Mouse (Mus musculus) right cerebral cortex, postnatal 4 days (tissue): ENCODE data around the gene Ndufa13.

ENCODE experiments used
- DNase-seq: peaks from one replicate; pipeline ENCODE4 v3.0.0-alpha.2; 2022

The Ndufa13 gene

GRCm38 (mm10) chr8:69906260-69906659, 3.9 kb upstream of the Ndufa13 start:
- no peak for DNase-seq

DNA sequence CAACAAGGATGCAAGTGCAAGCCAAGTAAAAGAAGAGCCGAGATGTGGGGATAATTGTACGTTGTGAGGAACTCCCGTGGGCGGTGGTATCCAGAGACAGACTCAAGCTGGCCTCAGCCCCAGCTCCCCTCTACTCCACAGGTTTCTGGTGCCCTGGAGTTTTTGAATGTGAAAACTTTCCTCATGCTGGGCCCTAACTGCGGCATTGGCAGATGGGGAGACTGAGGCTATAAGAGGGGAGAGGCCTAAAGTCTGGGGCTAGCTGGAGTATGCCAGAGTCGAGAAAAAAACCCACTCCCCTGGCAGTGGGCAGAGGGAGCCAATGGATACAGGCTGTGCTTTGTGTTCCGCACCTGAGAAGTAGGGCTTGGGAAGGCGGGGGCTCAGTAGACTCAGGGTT, 1.7 kb upstream of the Ndufa13 start:
- no peak for DNase-seq

- DNase-seq = peak; percentile 99
Observed at GRCm38 (mm10) chr8:69903063-69903542, 745 bp upstream of the Ndufa13 start.

DNA sequence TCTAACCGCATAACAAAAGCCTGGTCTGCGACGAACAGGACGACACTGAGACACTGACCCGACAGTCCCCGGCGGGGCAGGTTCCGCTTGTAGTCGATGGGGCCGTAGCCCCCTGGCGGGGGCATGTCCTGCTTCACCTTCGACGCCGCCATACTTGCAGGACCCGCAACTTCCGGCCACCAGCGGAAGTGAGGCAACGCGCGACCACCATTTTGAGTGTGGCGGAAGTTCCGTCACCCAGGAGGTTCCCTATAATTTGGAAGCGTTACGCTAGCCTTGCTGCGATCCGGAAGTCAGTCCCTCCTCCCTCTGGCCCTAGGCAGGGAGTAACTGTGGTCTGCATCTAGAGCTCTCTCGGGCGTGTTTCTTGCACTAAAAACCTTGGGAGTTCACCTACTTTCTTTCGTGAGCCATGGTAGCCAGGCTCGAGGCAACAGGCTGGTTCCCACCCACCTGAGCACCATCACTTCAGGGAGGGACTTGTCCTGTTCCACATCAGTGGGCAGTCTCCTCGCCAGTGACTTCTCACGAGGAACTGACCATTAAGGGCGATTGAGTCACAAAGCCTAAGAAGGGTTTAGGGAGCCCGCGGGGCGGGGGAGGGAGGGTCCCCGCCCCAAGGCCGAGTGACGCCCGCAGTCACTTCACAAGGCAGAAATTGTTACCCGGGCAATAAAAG, 735 bp downstream of the Ndufa13 start:
- DNase-seq = peak; percentile 94

GRCm38 (mm10) chr8:69900895-69901451, 1.4 kb downstream of the Ndufa13 start:
- DNase-seq = no peak

DNA sequence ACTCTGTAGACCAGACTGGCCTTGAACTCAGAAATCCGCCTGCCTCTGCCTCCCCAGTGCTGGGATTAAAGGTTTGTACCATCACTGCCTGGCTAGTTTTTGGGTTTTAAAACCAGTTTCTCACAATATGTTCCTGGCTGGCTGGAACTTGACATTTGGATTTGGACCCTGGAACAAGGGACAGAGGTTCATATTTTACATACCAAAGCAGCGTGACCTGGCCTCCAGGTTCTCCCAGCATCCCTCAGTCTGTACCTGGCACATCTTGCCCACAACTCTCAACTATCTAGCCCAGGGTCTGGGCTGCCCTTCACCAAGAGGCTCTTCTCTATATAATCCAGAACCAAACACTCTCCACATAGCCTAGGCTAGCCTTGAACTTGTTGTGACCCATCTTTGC, 2.5 kb downstream of the Ndufa13 start:
- no peak for DNase-seq

DNA sequence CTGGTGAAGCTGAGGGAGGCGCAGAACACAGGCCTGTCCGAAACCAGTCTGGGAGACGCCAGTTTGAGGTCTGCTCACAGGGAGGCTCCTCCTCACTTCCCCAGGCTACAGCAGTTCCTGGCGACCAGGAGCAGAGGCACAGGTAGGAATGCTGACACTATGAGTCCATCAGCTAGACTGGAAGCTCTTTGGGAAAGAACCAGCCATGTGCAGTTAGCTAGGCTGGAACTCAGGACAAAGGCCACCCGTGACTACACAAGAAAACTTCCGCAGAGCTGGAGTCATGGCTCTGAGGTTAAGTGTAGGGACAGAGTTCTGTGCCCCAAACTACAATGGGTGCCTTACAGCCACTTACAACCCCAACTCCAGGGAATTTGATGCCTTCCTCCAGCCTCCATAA, 4.5 kb downstream of the Ndufa13 start:
- no peak for DNase-seq

GRCm38 (mm10) chr8:69895772-69896451, 6.4 kb downstream of the Ndufa13 start:
- DNase-seq = no peak

DNA sequence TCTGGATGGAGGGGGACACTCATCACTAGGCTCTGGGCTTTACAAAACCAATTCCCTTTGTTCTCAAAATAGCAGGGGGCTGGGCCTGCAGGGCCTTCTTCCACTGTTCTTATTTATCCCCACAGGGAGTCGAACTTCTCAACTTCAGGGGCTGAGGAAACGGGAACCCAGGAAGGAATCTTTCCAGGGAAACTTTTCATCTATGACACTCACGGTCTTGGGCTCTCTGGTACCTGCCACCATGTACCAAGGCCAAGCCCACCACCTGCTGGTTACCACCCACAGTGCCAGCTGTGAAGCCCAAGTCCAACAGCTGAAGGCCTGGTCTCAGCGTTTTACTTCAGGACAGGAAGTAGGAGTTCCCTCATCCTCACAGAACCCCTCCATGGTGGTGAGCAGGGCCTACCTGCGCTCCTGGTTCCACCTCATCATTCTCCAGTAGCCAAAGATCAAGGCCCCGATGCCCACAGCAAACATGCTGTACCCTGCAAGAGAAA, 7.5 kb downstream of the Ndufa13 start:
- no peak for DNase-seq

GRCm38 (mm10) chr8:69893863-69894262, 8.5 kb downstream of the Ndufa13 start:
- peak; percentile 71 for DNase-seq

DNA sequence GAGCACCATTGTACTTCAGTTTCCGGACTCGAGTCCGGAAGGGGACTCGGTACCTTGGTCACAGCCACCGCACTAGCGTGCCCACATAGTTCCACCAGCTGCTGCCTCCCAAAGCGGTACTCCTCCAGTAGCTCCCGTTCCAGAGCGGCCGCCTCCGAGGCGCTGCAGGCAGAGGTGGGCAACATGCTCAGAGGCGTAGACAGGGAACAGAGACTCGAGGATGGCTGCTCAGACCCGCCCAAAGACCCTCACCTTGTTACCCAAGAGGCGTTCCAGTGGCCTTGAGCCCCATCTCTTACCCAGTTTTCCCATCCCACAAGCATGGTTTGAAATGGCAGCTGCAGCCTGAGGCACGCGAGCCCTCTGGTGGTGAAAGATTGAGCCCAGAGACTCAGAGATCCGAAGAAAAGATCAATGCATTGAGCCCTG, 11.5 kb downstream of the Ndufa13 start:
- peak; percentile 70 for DNase-seq

GRCm38 (mm10) chr8:69888902-69889301, 13.5 kb downstream of the Ndufa13 start:
- no peak for DNase-seq

DNA sequence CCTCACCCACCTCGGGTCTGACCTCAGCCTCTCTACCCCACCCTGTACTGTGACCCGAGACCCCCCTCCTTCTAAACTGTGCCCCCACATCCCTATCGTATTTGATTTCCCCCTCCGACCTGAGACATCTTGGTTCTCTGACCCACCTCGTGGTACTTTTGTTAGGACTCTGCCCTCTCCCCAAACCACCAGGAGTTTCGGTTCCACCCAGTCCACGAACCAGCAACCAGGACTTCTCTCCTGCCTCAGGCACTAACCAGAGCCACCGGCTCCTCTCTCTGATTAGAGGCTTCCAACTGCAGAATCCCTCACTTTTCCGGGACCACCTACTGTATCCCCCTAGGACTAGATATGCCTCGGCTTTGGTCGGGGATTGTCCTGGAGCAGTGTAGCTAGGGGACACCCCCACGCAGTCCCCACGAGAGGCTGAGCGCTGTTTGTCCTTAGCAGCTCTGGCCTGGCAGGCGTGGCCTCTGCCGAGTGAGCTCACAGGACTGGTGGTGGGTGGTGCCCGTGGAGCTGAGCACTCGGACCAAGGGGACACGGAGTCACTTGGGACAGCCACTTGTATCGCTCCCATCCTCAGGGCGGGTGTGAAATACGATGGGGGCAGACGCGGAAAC, 14.0 kb downstream of the Ndufa13 start:
- no peak for DNase-seq

DNA sequence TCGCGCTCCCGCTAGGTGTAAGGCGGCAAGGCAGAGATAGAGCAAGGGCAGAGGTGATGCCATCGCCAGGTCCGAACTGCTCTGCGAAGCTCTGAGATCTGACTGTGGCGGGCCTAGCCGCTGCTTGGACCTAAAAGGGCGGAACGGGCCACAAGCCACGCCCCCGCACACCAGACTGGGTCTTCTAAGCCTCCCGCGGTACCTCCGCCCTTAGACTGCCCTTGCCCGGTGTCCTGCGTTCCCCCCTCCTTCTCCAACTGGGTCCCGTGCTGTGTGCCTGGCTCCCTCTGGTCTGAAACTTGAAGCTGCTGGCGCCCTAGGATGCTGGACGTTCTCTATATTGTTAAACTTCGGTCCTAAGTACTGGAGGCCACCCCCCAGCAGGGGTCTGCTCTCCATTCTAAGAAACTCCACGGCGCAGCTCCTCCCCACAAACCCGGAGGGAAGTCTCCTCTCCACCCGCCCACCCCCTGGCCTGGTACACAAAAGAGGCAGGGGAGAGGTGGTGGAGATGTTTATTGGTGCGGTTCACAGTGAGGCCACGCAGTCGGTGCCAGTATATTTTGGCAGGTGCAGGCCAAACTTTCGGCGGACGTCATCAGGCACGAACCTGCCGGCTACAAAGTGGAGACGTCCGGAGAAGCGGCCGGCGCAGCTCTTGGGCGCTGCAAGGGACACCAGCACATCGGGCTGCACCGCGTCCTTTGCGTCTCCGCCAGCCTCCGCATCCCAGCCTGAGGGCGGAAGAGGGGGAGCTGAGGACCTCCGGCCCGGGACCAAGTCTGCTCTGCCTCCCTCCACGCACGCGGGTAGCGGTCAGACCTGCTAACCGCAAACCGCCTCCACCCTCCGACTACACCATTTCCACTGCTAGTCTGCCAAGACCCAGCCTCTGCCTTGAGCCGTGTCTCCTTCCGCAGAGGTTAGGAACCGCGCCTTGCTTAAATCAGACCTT, 14.8 kb downstream of the Ndufa13 start, which contains the start of gene Cilp2:
Gene Cilp2 (minus strand): TSS at position 399 of the 955 bp plus-strand sequence.
- no peak for DNase-seq

DNA sequence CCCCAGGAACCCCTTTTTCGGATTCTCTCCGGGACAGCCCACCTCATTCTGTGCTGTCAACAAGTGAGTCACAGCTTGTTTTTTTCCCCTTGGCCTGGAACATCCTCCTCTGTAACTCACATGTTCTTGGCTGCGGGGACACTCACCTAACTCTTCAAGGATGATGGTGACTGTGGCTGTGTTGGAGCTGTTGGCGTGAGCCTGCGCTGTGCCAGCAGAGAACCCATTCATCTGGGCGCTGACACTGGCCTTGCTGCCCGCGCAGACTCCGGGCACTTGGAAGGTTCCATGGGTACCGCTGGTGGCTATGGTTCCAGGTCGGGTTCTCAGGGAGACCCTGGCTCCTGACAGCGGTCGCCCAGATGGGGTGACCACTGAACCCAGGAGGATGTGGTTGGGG, 18.2 kb downstream of the Ndufa13 start:
- DNase-seq = no peak

GRCm38 (mm10) chr8:69882833-69883600, 19.3 kb downstream of the Ndufa13 start:
- no peak for DNase-seq

DNA sequence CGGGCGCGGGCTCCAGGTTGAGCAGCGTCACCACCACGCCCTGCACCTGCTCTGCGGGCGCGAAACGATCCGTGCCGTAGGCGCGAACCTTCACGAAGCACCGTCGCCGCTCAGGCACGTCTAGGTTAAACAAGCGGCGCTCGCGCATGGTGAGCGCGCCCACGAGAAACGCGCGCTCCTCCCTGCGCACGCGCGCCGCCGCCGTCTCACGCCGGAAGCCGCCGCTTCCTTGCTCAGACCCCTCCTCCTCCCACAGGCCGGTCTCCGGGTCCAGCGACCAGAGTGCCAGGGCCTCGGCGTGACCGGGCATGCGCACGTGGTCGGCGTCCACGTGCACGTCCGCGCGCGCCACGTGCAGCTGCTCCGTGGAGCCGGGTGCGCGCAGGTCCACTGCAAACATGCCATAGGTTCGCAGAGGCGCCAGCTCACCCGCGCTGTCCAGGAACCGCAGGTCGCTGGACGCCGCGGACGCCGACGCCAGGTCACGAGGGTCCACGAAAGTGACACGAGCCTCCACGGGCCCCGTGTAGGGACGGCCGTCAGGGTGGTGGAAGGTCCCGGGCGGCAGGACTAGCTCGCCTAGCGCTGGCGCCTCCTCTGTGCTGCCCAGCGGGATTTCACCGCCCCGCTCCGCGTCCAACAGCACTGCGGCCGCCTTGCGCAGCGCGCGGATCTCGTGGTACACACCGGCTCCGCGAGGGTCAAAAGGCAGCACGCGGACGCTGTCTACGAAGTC, 20.2 kb downstream of the Ndufa13 start:
- peak; percentile 77 for DNase-seq

DNA sequence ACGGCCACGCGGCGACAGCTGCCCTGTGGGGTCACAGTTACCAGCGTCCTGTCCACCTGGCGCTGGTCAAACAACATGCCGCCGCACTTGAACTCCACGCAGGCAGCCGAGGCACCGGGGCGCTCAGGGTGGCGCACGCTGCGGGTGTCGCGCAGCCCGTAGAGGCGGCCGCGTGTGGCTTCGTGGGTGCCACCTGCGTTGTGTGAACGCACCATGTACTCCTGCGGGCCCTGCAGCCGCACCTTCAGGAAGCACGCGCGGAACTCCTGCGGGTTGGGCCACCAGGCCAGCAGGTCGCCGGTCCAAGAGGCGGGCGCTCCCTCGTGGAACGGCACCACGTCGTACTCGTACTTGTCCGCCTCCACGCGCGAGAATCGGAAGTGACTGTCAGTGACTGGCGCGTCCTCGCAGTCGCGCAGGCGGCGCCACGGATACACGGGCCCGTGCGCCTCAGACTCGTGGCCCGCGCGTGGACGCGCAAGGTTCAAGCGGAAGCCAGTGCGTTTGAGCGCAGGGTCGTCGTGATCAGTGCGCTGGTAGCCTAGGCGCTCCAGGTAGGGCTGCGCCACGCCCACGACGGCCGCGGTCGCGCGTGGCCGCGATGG, 21.0 kb downstream of the Ndufa13 start:
- DNase-seq = no peak

DNA sequence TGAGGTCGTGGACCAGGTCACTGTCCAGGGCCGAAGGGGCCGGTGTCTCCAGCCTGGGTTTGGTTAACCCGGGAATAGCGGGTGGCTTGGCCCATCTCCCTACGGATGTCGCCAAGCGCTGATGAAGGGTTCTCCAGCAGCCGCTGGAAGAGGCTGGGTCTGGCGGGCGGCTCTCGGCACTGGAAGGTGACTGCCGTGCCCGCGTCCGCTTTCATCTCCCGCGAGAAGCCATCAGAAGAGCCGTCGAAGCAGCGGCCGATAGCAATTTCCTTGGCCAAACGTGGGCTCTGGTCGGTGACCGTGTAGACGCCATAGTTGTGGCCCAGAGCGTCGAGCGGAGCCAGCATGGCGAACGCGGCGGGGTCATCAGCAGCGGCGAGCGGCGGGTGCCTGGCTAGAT, 21.5 kb downstream of the Ndufa13 start:
- DNase-seq = no peak

DNA sequence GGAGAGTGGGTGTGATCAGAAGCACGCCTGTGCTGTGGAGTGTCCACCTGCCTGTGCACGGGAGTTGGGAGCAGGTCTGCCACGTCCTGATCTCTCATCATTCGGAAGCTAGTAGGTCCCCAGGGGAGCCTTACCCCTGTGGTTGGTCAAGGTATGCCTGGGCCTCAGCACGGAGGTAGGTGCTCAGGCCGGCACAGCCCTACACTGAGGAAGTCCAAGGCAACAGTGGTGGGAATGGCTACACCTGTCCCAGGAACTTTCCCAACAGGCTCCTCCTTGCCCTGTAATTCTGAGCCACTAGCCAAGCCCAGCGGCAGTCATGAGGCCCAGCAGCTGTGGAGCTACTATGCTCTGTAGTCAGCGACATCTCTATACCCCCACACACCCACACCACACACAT, 22.7 kb downstream of the Ndufa13 start:
- DNase-seq = no peak
